Mouse (Mus musculus) embryonic facial prominence, embryonic 10.5 days (tissue): ENCODE results near the gene Otub1. TPM values are rescaled to one million over a fixed set of nuclear protein-coding genes. Genes with fewer than 3 reads are reported as not detected.

Source experiments
- DNase-seq: peaks from one replicate; pipeline ENCODE4 v3.0.0-alpha.2; 2017; ENCODE audit warnings: low spot score
- H3K27ac ChIP-seq: fragments of 300-500 bp; sonication (generic); replicated peaks from 2 replicates; pipeline ENCODE4 v1.5.1; 2016; ENCODE audit warnings: mild to moderate bottlenecking
- H3K27me3 ChIP-seq: fragments of 300-500 bp; sonication (generic); replicated peaks from 2 replicates; pipeline ENCODE4 v1.6.1; 2016; ENCODE audit warnings: low read depth, mild to moderate bottlenecking; ENCODE audit not compliant: poor library complexity, severe bottlenecking
- H3K36me3 ChIP-seq: fragments of 300-500 bp; sonication (generic); replicated peaks from 2 replicates; pipeline ENCODE4 v1.6.1; 2016; ENCODE audit warnings: mild to moderate bottlenecking, moderate library complexity
- H3K4me1 ChIP-seq: fragments of 300-500 bp; sonication (generic); 2 replicates; pipeline ENCODE4 v1.6.1; 2016
- H3K4me3 ChIP-seq: fragments of 300-500 bp; sonication (generic); 2 replicates; pipeline ENCODE4 v1.5.1; 2016; ENCODE audit warnings: mild to moderate bottlenecking, moderate library complexity
- H3K9me3 ChIP-seq: fragments of 300-500 bp; sonication (generic); 2 replicates; pipeline ENCODE4 v1.6.1; 2016; ENCODE audit warnings: mild to moderate bottlenecking
- WGBS: fragments of 180-500 bp; shearing (Covaris S2); methylation state at CpG from one replicate; pipeline ENCODE4 v1.1.7; 2016; 5-methylcytosine and 5-hydroxymethylcytosine counted together
- polyA plus RNA-seq: library from polyadenylated mRNA; unstranded; fragments of >200 nt; fragmentation: Nextera tagmentation; extraction: Ambion mirVana; gene quantifications from 2 replicates; pipeline ENCODE4 v1.2.1, GENCODE M21; 2016

Gene Otub1
- polyA plus RNA-seq, 1 experiment from 2014 or later, result 276 TPM

GRCm38 (mm10) chr19:7199089-7199488, 7.0 kb downstream of the Otub1 start:
- Histone ChIP-seq H3K27ac (no peak overlapping the region), H3K4me3 (no peak overlapping the region), H3K4me1 (peaks cover 39% of the 10 kb centered on the region), H3K9me3 (no peaks in the 10 kb centered on the region), H3K27me3 (no peaks in the 10 kb centered on the region), H3K36me3 (peaks cover 73% of the 10 kb centered on the region)
- DNase-seq, result no peak
- 94% methylated on average over 13 of the region's 13 CpGs for WGBS

GRCm38 (mm10) chr19:7197445-7197844, 8.7 kb downstream of the Otub1 start:
- no peak overlapping the region for H3K27ac ChIP-seq
- H3K4me1 ChIP-seq, result peaks cover 36% of the 10 kb centered on the region
- 84% methylated on average over 9 of the region's 9 CpGs for WGBS
- no peaks in the 10 kb centered on the region; the same call in 1 of the 2 replicates for H3K27me3 ChIP-seq
- H3K4me3 ChIP-seq, result no peak overlapping the region
- peaks cover 57% of the 10 kb centered on the region for H3K36me3 ChIP-seq
- peak; percentile 29 for DNase-seq
- no peaks in the 10 kb centered on the region for H3K9me3 ChIP-seq

DNA sequence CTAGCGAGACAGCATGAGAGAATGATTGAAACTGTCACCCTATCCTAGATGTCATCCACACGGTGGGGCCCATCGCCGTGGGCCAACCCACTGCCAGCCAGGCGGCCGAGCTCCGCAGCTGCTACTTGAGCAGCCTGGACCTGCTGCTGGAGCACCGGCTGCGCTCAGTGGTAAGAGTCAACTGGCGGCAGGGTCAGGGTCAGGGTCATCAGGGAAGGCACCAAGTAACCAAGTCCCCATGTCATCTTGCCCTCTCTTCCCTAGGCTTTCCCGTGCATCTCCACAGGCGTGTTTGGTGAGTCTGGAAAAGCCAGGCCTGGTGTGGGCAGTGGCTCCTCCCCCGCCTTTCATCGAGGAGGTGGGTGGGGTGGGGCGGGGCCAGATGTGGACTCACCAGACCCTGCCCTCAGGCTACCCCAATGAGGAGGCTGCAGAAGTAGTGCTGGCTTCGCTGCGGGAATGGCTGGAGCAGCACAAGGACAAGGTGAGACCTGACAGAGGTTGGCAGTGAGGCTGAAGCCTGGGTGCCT, 9.3 kb downstream of the Otub1 start:
- Histone ChIP-seq H3K36me3 (peaks cover 51% of the 10 kb centered on the region), H3K9me3 (no peaks in the 10 kb centered on the region), H3K4me1 (peaks cover 40% of the 10 kb centered on the region), H3K27ac (no peak overlapping the region), H3K27me3 (peaks cover 3% of the 10 kb centered on the region), H3K4me3 (0 out of 2 replicates have a peak overlapping the region, but pooled peaks have one; percentile 1)
- 10% methylated on average over 17 of the region's 17 CpGs for WGBS
- peak; percentile 80 for DNase-seq

- WGBS, result 18% methylated on average over 33 of the region's 33 CpGs
- DNase-seq, result peak; percentile 84
Measured at GRCm38 (mm10) chr19:7195900-7196728, 10.0 kb downstream of the Otub1 start.

DNA sequence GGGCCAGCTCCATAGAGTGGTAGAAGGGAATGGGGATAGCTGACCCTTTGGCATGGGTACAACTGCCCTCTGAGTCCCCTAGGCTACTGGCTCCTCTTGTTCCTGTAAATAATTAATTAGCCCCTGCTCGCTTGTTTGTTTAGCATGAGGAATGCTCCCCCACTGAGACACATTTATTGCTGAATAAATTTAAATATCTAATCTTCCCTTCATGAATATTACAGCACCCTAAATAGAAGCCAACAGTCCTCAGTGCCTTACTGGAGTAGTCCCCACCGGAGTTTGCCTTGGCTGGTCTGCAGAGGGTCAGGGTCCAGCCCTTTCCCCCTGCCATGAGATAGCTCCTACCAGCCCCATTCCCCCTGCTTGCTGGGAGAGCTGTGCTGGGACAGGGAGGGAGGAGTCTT, 13.6 kb downstream of the Otub1 start:
- 63% methylated on average over 2 of the region's 2 CpGs for WGBS
- DNase-seq, result no peak
- no peak overlapping the region for H3K4me3 ChIP-seq
- peaks cover 9% of the 10 kb centered on the region for H3K36me3 ChIP-seq
- no peak overlapping the region; the same call in 1 of the 2 replicates for H3K27ac ChIP-seq
- H3K9me3 ChIP-seq, result no peaks in the 10 kb centered on the region
- peaks cover 33% of the 10 kb centered on the region for H3K27me3 ChIP-seq
- peaks cover 46% of the 10 kb centered on the region for H3K4me1 ChIP-seq

More at GRCm38 (mm10) chr19:7195900-7196728, 10.0 kb downstream of the Otub1 start:
- Histone ChIP-seq H3K4me3 (peak overlapping the region; percentile 14; the same call in 1 of the 2 replicates), H3K4me1 (peaks cover 44% of the 10 kb centered on the region), H3K36me3 (peaks cover 45% of the 10 kb centered on the region), H3K9me3 (no peaks in the 10 kb centered on the region), H3K27ac (no peak overlapping the region), H3K27me3 (peaks cover 7% of the 10 kb centered on the region)

- Histone ChIP-seq H3K4me3 (no peak overlapping the region), H3K4me1 (peaks cover 46% of the 10 kb centered on the region), H3K9me3 (no peaks in the 10 kb centered on the region), H3K36me3 (no peaks in the 10 kb centered on the region; the same call in 1 of the 2 replicates), H3K27ac (0 out of 2 replicates have a peak overlapping the region, but pooled peaks have one; percentile 7), H3K27me3 (peaks cover 43% of the 10 kb centered on the region)
- no peak for DNase-seq
- 46% methylated on average over 6 of the region's 6 CpGs for WGBS
Measured at GRCm38 (mm10) chr19:7191639-7192038, 14.5 kb downstream of the Otub1 start.

DNA sequence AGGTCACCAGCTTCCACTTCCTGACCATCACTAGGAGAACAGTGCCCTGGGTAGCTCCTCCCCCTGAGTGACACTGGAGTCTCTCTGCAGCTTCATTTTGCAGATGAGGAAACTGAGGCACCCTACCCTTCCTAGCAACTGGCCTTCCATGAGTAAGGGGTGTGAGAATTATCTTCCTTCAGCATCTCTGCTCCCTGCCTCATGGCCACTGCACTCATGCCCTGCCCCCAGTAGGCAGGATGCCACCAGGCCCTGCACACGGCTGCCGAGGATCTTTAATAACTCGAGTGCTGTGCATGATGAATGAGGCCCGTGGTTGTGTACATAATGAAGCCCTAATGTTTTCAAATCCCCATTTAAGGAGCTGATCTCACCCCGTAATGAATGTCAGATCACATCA, 15.1 kb downstream of the Otub1 start:
- Histone ChIP-seq H3K27ac (no peak overlapping the region), H3K9me3 (no peaks in the 10 kb centered on the region), H3K4me1 (peaks cover 46% of the 10 kb centered on the region), H3K27me3 (peaks cover 49% of the 10 kb centered on the region), H3K4me3 (no peak overlapping the region), H3K36me3 (no peaks in the 10 kb centered on the region)
- no peak for DNase-seq
- 75% methylated on average over 5 of the region's 5 CpGs for WGBS

- H3K4me3 ChIP-seq, result no peak overlapping the region
- WGBS, result 81% methylated on average over 4 of the region's 4 CpGs
- H3K4me1 ChIP-seq, result peaks cover 49% of the 10 kb centered on the region
- DNase-seq, result no peak
- no peaks in the 10 kb centered on the region for H3K36me3 ChIP-seq
- no peak overlapping the region for H3K27ac ChIP-seq
- H3K9me3 ChIP-seq, result no peaks in the 10 kb centered on the region
- peaks cover 68% of the 10 kb centered on the region for H3K27me3 ChIP-seq
Measured at GRCm38 (mm10) chr19:7189026-7189425, 17.1 kb downstream of the Otub1 start.

- Histone ChIP-seq H3K36me3 (no peaks in the 10 kb centered on the region), H3K27me3 (peaks cover 86% of the 10 kb centered on the region), H3K9me3 (no peaks in the 10 kb centered on the region), H3K4me3 (no peak overlapping the region), H3K27ac (0 out of 2 replicates have a peak overlapping the region, but pooled peaks have one; percentile 35), H3K4me1 (peaks cover 67% of the 10 kb centered on the region)
- WGBS, result 54% methylated on average over 5 of the region's 5 CpGs
- no peak for DNase-seq
Measured at GRCm38 (mm10) chr19:7187157-7187556, 19.0 kb downstream of the Otub1 start.

DNA sequence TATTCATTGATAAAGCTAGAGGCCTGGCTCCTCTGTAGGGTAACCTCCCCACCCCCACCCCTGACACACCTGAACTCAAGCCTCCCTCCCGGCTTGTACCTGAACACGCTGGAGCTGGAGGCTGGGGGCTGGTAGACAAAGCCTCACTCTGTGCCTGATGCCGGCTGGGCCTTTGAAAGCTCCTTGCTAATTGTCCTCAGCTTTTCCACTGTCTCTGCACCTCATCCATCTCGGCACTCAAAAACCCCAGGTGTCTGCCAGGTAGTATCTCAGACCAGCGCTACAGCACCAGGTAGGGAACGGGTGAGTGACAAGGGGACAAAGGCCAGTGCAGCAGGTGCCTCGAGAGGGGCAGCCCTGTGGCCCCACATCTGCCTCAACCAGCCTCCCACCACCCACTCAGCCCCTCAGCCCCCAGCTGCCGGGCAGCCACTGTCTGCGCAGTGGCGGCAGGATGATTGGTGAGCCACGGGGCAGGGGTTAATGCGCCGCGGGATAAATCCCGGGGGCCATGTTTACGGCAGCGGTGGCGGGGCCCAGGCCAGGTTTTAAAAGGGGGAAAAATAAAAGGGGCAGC, 20.3 kb downstream of the Otub1 start:
- no peaks in the 10 kb centered on the region for H3K9me3 ChIP-seq
- WGBS, result 3% methylated on average over 18 of the region's 18 CpGs
- DNase-seq, result peak; percentile 45
- H3K27me3 ChIP-seq, result peaks cover 90% of the 10 kb centered on the region
- H3K36me3 ChIP-seq, result no peaks in the 10 kb centered on the region
- H3K4me1 ChIP-seq, result peaks cover 72% of the 10 kb centered on the region
- peak overlapping the region; percentile 75 for H3K27ac ChIP-seq
- H3K4me3 ChIP-seq, result peak overlapping the region; percentile 41

DNA sequence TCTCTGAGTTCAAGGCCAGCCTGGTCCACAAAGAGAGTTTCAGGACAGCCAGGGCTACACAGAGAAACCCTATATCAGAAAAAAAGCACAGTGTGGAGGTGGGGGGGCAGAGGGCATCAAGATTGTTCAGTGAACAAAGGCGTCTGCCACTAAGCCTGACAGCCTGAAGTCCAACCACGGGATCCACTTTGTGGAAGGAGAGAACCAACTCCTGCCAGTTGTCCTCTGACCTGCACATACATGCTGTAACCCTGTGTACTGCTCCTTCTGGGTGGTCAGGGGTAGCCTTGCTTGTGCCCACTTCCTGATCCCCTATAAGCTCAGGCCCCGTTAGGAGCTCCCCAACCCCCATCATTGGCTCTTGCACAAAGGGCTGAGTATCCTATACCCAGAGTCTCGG, 21.1 kb downstream of the Otub1 start:
- Histone ChIP-seq H3K4me1 (peaks cover 75% of the 10 kb centered on the region), H3K27me3 (peaks cover 97% of the 10 kb centered on the region), H3K27ac (peak overlapping the region; percentile 75), H3K4me3 (peak overlapping the region; percentile 41; the same call in 1 of the 2 replicates), H3K9me3 (no peaks in the 10 kb centered on the region), H3K36me3 (no peaks in the 10 kb centered on the region)
- no peak for DNase-seq
- WGBS, result 34% methylated on average over 4 of the region's 4 CpGs

- H3K9me3 ChIP-seq, result no peaks in the 10 kb centered on the region
- 51% methylated on average over 11 of the region's 11 CpGs for whole genome bisulfite sequencing
- no peak overlapping the region; the same call in 1 of the 2 replicates for H3K27ac ChIP-seq
- H3K27me3 ChIP-seq, result peaks cover 98% of the 10 kb centered on the region
- DNase-seq, result no peak
- no peaks in the 10 kb centered on the region for H3K36me3 ChIP-seq
- H3K4me3 ChIP-seq, result no peak overlapping the region
- peaks cover 78% of the 10 kb centered on the region for H3K4me1 ChIP-seq
Measured at GRCm38 (mm10) chr19:7183419-7183818, 22.7 kb downstream of the Otub1 start.
